Mouse (Mus musculus) urinary bladder, adult 18-20 months (tissue): ENCODE data around the gene Cadm1.

Source experiments
- DNase-seq, 2 experiments: peaks; one replicate each; pipeline ENCODE4 v3.0.0; 2022; ENCODE audit warnings: low spot score in 2 of 2, mixed read lengths in 2 of 2

Gene Cadm1

DNA sequence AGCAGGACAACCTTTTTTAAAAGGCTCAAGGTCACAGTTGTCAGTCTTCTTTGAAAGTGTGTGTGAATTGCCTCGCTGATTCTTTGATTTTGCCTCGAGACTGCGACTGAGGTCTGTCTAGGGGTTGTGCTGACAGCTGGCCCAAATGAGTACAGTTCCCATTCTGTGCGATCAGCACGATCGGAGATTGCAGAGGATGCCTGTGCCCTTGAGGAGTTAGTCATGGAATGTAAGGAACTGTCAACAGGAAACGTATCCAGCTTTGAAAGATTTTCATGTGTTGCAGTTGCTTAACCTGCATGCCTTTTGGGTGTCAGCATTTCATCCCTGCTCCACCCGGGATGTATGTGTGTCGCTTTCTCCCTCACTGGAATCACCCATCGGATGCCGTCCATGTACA is 141.6 kb downstream of the Cadm1 start:
- DNase-seq, result no peak

DNA sequence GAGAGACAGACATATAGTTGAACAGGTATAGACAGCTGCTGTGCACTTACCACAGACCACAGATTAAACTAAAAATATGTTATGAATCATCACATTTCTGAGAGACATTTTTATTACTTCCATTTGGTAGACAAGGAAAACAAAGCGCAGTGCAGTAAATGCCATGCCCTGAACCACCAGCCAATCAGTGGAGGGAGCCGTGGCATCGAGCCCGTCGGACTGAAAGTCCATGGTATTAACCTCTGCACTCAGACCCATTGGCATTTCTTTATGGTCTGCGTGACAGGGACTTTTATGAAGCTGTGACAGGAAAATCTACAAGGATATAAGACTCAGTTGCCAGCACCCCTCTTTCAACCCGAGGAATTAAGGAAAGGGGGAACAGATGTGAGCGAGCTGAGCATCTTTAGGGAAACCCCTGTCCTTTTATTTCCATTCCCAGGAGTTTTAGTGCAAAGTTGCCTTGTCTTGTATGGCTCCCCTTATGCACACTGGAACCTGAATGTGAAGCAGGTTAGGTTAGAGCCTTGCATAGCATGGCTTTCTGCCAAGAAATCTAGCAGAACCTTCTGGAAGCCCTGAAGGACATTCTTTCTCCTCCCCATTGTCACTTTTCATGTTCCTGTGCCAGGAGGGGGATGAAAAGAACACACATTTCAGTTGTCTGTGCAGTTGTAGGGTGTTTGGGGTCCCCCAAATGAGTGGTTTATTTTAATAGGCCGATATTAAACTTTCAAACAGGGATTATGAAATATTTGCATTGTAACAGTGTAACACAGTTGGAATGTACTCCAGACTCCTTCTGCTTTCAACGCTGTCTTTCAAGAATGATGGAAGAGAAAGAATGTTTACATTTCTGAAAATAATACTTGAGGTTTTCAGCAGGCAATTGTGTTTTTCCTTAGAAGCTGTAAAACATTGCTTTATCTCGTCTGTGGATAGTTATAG is 145.1 kb downstream of the Cadm1 start:
- peak; percentile 17 to 20 for DNase-seq

DNA sequence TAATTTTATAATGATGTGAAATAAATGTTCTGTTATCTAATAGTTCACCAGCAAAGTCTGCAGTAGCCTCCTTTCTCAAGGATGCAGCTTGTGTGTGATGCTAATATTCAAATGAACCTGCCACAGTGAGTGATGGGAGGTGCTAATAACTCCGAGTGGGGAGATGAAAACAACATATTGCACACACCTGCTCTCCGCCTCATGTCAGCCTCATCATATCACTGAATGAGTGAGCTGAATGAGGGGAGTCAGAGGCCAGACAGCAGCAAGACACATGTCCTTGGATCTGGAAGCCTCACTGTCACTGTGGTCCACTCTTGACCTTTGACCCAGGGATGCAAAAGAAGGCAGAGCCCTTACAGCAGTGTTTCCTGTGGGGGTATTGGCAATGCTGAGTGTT is 156.9 kb downstream of the Cadm1 start:
- no peak for DNase-seq

DNA sequence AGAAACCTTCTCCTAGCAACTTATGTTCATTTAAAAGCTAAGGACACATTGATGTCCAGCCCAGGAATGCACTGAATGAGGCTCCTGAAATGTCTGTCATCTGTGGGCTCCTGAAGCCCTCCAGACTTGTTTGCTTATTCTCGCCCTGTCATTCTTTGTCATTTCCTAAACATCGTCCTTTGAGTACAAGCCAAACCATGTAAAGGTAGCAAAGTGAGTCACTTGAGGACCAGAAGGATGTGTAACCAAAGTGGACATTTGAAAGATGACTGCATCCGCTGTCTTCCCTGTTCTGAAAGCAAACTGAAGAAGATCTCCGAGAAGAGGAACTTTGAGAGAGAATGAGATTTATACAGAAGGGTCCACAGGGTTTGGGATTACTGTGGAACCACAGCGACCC is 157.6 kb downstream of the Cadm1 start:
- DNase-seq, result no peak

DNA sequence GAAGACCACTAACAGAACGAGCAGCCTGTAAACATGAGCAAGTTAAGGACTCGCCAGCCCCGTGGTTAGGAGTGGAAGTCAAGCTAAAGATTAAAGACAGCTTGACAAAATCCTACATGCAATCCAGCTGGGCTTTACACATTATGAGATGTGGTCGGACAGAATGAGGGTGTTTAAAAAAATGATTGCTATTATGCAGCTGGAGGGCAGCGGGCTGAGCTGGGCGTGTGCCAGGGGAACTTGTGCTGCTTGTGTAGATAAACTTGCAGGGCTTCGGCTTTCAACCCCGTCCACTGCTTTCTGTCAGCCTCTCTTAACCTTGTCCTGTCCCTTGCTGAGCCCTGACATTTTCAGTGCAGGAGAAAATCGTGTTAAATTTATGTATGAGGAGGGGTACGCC is 158.3 kb downstream of the Cadm1 start:
- peak in 1 of 2 experiments; percentile 8 for DNase-seq

DNA sequence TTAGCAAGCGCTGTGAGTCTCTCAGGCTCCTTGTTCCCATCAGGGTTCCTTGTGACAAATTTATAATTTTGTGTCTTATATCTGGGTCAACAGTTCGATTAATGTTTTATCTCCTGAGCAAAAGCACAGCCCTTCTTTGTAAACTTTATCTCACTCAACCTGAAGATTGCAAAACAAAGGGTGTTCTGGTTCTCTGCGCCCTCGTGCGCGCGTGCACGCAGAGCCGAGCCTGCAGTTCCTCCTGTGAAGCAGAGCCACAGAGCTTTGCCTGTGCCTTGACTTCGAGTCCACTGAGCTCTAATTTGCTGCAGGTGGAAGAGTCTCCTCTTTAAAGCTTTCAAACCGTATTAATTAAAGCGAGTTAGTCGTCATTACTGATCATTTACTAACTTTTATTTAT is 162.9 kb downstream of the Cadm1 start:
- no peak for DNase-seq

DNA sequence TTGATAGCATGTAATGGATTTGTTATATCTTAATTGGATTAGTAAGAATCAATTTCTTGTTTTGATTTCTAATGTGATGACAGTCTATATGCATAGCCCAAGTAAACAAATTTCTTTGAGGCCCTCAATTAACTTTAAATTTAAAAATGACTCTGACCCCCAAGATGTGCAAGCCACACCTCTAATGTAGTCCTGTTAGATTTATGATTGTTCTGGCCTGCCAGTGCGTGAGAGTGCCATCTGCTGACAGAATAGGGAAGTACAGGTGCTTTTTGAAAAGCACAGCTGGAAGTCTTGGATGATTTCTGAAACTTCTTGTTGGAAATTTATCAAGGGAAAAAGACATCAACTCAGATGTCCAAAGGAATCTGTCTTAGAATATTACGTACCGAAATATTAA is 169.1 kb downstream of the Cadm1 start:
- DNase-seq, result peak; percentile 16 to 45

DNA sequence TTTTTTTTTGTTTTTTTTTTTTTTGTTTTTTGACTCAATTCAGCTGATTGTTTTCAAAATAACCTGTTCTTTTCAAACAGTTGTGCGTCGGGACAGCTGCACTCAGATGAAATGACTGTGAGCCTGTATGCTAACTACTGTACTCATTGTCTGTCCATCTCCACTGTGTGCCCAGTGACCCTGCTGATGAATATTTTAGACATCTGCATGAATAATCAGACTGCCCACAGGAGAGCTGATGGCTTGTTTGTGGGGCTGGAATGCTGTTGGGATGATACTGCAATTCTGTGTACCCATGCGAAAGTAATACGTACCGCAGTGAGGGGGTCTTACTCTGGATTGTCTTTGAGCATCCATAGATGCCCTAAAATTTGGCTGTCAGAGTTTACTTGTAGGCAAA is 170.0 kb downstream of the Cadm1 start:
- no peak for DNase-seq

DNA sequence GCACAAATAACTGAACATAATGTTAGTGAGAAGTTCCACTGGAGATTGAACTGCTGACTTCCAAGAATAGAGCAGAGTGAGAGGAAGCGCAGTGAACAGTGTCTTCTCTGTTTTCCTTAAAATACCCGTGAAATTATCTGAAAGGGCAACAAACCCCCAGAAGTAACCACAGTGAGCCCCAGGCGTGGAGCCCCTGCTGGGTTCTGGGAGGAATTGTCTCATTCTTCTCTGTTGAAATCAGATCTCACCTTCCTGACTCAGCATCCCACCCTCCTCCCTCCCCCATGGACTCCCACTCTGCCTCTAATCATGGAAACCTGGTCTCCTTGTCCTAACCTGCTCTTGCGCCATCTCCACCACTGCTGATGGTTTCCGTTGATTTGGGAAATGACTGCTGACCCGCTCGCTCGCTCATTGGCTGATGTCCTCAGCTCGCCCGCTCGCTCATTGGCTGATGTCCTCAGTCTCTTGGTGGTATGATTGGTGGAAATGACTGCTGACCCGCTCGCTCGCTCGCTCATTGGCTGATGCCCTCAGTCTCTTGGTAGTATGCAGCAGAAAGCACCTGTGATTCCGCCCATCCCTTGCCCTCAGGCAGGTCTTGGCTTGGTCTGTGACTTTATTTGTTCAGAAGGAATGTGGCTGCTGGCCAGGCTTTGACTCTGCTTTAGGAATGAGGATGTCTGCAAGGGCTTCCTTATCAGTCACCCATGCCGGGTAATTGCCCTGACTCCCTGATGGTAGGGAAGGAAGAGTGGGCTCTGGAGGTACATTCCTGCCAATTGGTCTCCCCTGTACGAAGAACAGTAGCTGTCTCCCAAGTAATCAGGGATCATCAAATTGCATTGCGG is 173.3 kb downstream of the Cadm1 start:
- DNase-seq, result peak; percentile 19 to 58

DNA sequence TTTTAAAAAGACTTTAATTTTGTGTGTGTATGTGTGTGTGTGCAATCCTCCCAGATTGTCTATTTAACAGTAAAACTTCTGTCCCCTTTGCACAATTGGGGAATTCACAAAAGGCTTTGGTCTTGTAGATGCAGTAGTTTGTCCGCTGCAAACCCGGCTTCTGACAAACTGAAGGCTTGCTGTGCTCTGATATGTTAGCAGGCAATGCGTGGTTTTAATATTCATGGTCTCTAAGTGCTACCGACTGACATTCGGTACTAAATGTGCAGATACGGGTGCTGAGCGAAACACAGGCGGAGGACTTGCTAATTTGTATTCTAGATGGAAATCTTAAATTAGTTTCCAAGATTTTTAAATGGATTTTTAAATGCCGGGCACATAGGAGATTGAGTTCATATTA is 176.4 kb downstream of the Cadm1 start:
- no peak for DNase-seq

DNA sequence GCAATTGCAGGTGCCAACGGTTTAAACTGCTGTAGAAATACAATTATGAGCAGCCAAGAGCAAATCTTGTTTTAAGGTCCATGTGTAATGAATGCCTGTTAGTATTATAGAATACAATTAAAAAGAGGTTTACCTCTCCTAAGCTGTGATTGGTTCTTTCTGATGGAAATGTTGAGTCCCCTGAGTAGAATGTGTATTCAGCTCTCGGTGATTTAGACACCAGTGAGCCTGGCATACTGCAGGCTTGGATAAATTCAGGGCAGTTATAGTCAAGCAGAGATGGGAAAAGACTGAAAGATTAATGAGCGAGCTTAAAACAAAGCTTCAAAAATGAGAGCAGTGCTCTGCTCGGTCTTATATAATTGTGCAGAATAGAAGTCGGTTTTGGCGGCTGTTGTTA is 177.4 kb downstream of the Cadm1 start:
- DNase-seq, result no peak

DNA sequence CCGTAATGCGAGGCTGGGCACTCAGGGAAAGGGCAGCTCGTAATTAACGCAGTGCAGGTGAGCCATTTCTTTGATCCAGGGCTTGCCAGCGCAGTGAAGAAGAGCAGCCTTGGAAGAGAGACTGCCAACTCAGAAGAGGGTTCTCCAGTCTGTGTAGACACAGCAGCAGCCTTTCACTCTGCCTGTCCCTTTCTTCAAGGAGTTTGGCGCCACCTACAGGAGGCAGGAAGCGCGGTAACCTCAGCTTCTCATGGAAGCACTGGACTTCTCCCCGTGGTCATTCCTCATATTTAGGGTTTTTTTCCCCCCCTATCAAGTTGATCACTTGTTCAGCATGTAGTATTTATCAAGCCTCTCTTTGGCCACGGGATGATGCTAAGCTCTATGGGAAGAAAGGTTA is 178.3 kb downstream of the Cadm1 start:
- DNase-seq, result peak; percentile 59 to 71

DNA sequence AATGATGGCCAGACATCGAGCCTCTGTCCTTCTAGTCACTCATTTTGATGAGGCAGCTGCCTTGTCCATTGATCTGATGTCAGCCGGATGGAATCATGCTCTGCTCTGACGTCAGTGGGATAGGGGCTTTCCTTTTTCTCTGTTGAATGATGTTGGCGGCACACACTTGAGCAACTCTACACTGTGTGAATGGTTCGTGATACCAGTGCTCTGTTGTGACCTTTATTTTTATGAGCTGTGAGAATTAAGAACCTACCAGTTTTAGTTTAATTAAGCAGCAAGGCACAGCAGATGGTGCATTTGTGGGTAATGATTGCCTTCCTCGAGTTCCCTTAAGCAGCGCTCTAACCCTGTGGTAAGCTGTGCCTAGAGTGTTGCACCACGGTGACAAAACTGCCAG is 181.0 kb downstream of the Cadm1 start:
- DNase-seq, result no peak

DNA sequence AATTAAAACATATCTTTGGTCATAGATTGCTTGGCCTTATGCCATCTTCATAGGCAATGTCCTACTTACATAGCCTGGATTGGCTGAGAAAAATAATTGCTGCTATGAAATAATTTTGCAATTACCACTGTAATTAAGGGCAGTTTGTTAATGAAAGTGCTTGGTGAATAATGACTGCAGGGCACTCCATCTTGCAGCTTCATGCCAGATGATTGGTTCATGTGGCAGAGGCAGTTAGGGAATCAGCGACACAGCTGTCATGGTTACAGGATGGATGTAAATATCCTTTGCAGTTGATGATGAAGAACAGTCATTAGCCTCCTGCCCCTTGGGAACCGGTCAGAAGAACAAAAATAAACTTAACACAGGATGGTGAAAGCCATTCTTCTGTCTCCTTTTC is 184.6 kb downstream of the Cadm1 start:
- DNase-seq, result no peak

DNA sequence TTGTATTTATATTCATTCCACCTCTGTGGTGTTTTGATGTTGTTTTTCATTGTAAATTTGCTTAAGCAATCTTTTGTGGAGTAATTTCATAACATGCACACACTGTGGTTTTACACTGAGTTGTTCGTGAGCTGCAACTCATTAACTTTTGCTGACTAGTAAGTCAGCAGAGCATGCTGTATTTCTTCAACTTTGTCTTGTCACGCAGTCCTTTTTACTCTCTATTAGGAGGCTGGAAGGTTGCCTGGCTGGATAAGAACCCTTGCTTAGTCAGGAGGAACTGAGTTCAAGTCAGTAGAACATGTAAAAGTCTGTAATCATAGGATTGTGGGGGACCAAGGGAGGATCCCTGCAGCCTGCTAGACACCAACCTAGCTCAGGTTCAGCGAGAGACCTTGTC is 185.4 kb downstream of the Cadm1 start:
- DNase-seq, result no peak

DNA sequence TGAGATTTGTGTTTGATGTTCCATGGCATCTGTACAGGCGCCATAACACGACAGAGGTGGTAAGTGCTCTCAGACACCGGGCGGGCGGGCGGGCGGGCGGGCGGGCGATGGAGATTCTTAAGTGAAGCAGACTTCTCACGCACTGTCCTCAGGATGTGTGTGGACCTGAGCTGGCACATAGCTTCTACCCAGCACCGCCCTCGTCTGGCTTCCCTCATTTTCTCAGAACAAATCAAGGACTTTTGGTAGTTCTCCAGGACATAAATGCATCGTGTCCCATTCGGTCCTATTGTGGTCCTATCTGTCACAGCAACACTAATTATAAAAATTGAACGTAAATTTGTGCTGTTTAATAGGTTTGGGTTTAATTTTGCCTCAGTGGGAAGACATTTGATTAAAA is 186.9 kb downstream of the Cadm1 start:
- no peak for DNase-seq

DNA sequence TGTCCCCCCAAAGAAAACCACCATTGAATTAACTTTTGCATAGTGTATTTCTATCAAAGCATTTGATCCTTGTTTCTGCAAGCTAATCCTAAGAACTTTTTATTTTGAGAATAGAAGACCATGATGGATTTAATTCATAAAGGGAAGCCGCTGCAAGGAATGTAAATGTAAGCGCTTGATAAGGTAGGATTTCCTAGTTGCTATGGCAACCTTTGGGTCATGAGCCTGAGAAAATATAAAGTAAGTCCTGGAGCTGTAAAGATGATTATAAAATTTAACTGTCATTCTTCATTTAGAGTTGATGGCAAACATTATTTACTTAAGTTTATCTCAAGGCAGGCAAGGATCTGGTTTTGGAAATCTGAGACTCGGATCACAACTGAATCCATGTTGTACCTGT is 197.6 kb downstream of the Cadm1 start:
- no peak for DNase-seq

DNA sequence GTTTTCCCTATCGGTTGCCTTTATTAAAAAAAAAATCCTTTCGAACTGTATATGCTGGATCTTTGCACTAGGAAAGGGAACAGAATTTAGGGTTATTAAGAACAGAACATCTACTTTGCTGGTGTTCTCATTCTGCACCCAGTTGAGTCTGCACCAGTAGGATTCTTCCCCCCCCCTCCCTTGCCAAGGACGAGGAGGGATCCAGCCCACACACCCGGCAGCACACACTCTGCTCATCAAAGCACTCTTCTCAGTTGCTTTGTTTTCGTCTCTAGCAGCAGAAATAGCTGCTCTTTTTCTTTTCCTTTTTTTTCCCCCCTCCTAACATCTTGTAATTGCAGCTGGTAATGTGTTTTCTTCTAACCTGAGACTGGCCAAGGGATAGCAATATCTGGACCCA is 198.9 kb downstream of the Cadm1 start:
- no peak for DNase-seq

DNA sequence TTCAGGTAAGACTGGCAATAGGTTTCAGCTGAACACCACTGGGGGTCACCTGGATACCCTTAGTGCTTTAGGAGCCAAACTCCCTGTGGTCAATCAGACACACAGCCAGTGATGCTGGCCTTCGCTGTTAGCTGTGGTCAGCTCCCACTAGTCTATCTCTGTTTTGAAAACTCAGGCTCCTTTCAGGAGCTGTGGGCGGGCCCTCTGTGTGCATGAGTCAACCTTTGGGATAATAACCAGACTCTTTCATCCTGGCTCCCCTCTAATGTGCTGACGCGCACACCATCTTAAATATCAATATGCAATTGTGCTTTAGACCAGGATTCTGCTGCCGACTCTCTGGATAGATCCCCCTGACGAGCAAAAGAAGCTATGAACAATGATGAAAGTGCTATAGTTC is 200.3 kb downstream of the Cadm1 start:
- DNase-seq, result no peak

DNA sequence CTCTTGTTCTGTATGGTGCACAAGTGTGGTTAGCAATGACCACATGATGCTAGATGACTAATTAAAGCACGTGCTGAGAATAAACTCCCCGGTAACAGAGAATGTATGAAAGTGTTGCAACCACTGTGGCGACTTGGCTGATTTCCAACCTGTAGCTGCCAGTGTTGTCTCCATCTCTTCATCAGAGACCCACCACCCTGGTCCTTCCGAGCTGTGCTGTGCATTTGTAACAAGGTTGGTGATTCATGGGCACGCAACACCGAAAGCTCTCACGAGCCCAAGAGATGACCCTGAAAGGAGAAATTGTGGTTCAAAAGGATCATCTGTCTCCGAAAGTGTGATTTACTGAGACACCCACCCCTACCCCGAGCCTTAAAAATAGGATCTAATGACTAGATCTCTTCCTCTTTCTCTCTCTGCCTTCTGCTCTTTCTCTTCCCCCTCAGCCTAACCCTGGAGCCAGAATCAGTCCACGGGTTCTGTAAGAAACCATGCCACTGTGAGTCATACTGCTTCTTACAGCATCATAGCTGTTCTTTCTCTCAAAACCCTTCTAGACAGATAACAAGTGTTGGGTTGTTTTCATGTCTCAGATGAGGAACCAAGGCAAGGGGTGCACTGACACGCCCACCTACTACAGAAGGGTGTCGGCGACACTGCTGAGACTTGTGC is 203.9 kb downstream of the Cadm1 start:
- DNase-seq, result no peak

DNA sequence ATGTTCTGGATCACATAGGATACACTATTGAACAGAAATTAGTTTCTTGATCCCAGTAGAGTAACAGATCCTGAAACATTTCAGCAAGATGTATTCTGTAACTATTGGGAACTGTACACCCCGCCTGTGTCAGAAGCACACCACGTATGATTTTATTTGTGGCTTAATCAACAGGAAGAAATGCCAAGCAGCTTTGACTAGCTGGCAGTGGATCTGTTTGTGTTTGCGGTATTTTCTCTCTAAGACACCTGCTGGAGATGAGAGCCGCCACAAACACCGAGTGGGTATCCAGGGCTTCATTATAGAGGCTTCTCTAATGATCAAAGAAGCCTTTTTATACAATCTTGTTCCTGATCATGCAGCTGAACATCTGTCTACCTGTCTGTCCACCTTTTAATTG is 204.9 kb downstream of the Cadm1 start:
- no peak for DNase-seq

DNA sequence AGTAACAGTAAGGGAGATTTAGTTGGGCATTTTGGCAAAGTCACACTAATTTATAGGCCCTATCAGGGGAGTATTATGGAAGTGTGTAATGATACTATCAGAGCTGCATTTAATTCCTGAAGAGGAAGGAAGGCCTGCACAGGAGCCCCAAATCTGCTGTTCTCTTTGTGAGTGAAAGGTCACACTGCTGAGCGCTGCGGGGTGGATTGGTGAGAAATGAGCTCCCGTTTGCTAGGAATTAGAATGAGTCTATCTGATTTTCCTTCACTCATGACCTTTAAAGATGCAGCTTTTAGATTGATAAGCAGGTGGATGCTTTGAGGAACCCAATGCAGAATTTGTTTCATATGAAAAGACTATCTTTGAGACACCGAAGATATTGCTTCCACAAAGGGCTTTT is 208.8 kb downstream of the Cadm1 start:
- no peak for DNase-seq
